Mouse (Mus musculus) limb, embryonic 10.5 days (tissue): Measurements from ENCODE around the gene Asic2. TPM values are rescaled to one million over a fixed set of nuclear protein-coding genes. Genes with fewer than 3 reads are reported as not detected.

Experiments used
- DNase-seq: peaks from one replicate; pipeline ENCODE4 v3.0.0-alpha.2; 2017; ENCODE audit warnings: low spot score
- H3K27ac ChIP-seq: fragments of 300-500 bp; sonication (generic); 2 replicates; pipeline ENCODE4 v1.5.1; 2016; ENCODE audit warnings: mild to moderate bottlenecking
- H3K27me3 ChIP-seq: fragments of 300-500 bp; sonication (generic); 2 replicates; pipeline ENCODE4 v1.6.1; 2016; ENCODE audit warnings: low read depth, mild to moderate bottlenecking; ENCODE audit not compliant: poor library complexity, severe bottlenecking
- H3K36me3 ChIP-seq: fragments of 300-500 bp; sonication (generic); 2 replicates; pipeline ENCODE4 v1.6.1; 2016; ENCODE audit warnings: mild to moderate bottlenecking, moderate library complexity
- H3K4me1 ChIP-seq: fragments of 300-500 bp; sonication (generic); 2 replicates; pipeline ENCODE4 v1.6.1; 2016
- H3K4me3 ChIP-seq: fragments of 300-500 bp; sonication (generic); 2 replicates; pipeline ENCODE4 v1.5.1; 2016; ENCODE audit warnings: mild to moderate bottlenecking, moderate library complexity
- H3K9me3 ChIP-seq: fragments of 300-500 bp; sonication (generic); replicated peaks from 2 replicates; pipeline ENCODE4 v1.6.1; 2016; ENCODE audit warnings: mild to moderate bottlenecking
- WGBS: fragments of 180-500 bp; shearing (Covaris S2); methylation state at CpG from one replicate; pipeline ENCODE4 v1.1.7; 2016; 5-methylcytosine and 5-hydroxymethylcytosine counted together
- polyA plus RNA-seq: library from polyadenylated mRNA; unstranded; fragments of >200 nt; fragmentation: Nextera tagmentation; extraction: Ambion mirVana; gene quantifications from 2 replicates; pipeline ENCODE4 v1.2.1, GENCODE M21; 2016

Gene Asic2
- polyA plus RNA-seq, 1 experiment from 2014 or later = 1.1 TPM

GRCm38 (mm10) chr11:81940988-81941387, 27.3 kb downstream of the Asic2 start:
- H3K36me3 ChIP-seq = no peaks in the 10 kb centered on the region
- 14% methylated on average over 1 of the region's 1 CpGs for WGBS
- H3K9me3 ChIP-seq = no peaks in the 10 kb centered on the region
- no peak overlapping the region for H3K4me3 ChIP-seq
- peak; percentile 34 for DNase-seq
- no peaks in the 10 kb centered on the region for H3K4me1 ChIP-seq
- H3K27ac ChIP-seq = no peak overlapping the region
- H3K27me3 ChIP-seq = no peaks in the 10 kb centered on the region

DNA sequence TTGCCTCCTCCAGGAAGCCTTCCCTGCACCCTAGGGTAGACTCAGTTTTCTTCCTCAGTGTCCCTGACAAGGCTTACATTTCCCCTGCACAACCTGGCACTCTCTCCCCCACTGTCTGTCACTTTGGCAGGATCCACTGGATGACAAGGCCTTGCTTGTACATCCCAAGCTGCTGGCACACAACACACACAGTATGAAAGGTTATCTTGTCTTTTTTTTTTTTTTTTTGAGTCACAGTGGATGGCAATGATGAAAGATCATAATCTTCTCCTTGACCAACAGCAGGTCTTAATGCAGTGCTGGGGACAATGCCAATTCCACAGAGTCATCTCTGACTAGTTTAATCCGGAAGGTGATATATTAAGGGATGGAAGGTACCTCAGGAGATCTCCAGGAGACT, 30.7 kb downstream of the Asic2 start:
- no peak for DNase-seq
- WGBS = 83% methylated on average over 1 of the region's 1 CpGs
- no peak overlapping the region for H3K4me3 ChIP-seq
- H3K27ac ChIP-seq = no peak overlapping the region
- no peaks in the 10 kb centered on the region for H3K4me1 ChIP-seq
- H3K36me3 ChIP-seq = no peaks in the 10 kb centered on the region
- no peaks in the 10 kb centered on the region for H3K27me3 ChIP-seq
- H3K9me3 ChIP-seq = no peaks in the 10 kb centered on the region

- Histone ChIP-seq H3K4me1 (no peaks in the 10 kb centered on the region), H3K27me3 (no peaks in the 10 kb centered on the region), H3K36me3 (no peaks in the 10 kb centered on the region), H3K27ac (no peak overlapping the region), H3K9me3 (no peaks in the 10 kb centered on the region), H3K4me3 (no peak overlapping the region)
- no peak for DNase-seq
These were observed 41.9 kb downstream of the Asic2 start for GRCm38 (mm10) chr11:81926393-81926792.

DNA sequence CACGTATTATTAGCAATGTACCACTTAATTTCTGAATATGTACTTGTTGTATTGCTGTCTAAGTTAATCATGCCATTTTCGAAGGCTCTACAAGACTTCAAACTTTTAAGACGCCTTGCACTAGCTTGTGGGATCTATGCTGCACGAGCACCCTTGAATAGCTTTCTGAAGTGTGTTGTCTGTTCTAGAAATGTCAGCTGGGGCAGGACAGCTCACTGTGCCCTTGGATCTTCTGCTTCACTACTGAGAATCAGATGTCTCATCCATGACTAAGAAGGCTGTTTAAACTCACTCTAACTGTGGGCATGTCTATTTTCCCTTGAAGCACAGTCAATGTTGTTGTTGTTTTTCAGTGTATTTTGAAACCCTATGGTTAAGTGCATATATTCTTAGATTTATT, 44.6 kb downstream of the Asic2 start:
- no peak overlapping the region for H3K27ac ChIP-seq
- no peaks in the 10 kb centered on the region for H3K4me1 ChIP-seq
- H3K27me3 ChIP-seq = no peaks in the 10 kb centered on the region
- H3K36me3 ChIP-seq = no peaks in the 10 kb centered on the region
- H3K4me3 ChIP-seq = no peak overlapping the region
- DNase-seq = no peak
- H3K9me3 ChIP-seq = no peaks in the 10 kb centered on the region
- 94% methylated on average over 4 of the region's 4 CpGs for WGBS

- Histone ChIP-seq H3K27ac (no peak overlapping the region), H3K4me1 (no peaks in the 10 kb centered on the region), H3K9me3 (no peaks in the 10 kb centered on the region), H3K4me3 (no peak overlapping the region), H3K36me3 (no peaks in the 10 kb centered on the region), H3K27me3 (no peaks in the 10 kb centered on the region)
- WGBS = 88% methylated on average over 2 of the region's 2 CpGs
- DNase-seq = no peak
These were observed 45.2 kb downstream of the Asic2 start for GRCm38 (mm10) chr11:81923096-81923495.

- Histone ChIP-seq H3K36me3 (no peaks in the 10 kb centered on the region), H3K9me3 (no peaks in the 10 kb centered on the region), H3K27ac (no peak overlapping the region), H3K4me1 (peaks cover 14% of the 10 kb centered on the region), H3K27me3 (no peaks in the 10 kb centered on the region), H3K4me3 (no peak overlapping the region)
- no peak for DNase-seq
- 55% methylated on average over 6 of the region's 6 CpGs for WGBS
These were observed 52.8 kb downstream of the Asic2 start for GRCm38 (mm10) chr11:81915501-81915900.

DNA sequence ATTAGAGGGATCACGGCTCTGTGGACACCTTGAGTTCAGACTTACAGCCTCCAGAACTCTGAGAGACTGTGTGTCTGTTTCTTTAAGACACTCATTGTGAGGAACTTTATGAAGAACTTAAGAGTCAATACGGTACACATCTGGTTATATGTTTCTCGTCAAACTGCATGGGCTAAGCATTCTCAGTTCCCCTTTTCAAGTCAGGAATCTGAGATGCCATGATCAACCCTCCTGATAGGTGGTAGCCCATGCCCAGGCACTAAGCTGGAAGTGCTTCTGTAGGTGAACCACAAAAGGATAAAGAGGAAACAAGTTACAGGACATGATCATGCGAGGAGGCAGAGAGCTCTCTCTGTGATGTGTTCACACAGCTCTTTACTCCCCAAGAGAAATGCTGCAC, 55.2 kb downstream of the Asic2 start:
- H3K4me1 ChIP-seq = peaks cover 14% of the 10 kb centered on the region
- no peaks in the 10 kb centered on the region for H3K9me3 ChIP-seq
- no peaks in the 10 kb centered on the region for H3K36me3 ChIP-seq
- no peak for DNase-seq
- no peak overlapping the region for H3K27ac ChIP-seq
- H3K4me3 ChIP-seq = no peak overlapping the region
- H3K27me3 ChIP-seq = no peaks in the 10 kb centered on the region
- 88% methylated on average over 4 of the region's 4 CpGs for WGBS

DNA sequence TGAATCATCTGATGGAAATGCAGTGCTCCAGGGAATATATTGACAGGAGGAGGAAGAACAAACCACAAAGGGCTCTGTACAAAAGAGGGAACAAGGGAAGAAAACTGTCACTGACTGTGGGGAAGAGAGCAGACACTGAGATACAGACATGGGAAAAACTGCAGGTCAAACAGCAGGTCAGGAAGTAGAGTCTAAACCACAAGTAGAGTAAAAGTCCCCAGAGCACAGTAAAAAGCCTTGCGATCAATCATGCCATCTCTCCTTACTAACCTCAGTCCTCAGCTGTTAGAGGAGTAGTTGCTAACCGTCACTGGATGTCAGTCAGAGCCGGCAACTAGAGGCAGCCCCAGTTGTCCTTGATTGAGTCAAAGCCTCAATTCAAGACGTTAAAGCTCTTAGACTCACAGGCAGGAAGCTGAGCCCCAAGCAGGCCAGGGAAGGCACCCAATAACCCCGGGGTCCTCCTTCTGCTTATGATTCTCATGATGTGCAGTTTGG, 58.8 kb downstream of the Asic2 start:
- no peaks in the 10 kb centered on the region for H3K36me3 ChIP-seq
- no peaks in the 10 kb centered on the region for H3K27me3 ChIP-seq
- DNase-seq = no peak
- no peaks in the 10 kb centered on the region for H3K9me3 ChIP-seq
- 68% methylated on average over 5 of the region's 5 CpGs for WGBS
- H3K4me3 ChIP-seq = no peak overlapping the region
- no peak overlapping the region for H3K27ac ChIP-seq
- peaks cover 4% of the 10 kb centered on the region; the same call in 1 of the 2 replicates for H3K4me1 ChIP-seq

DNA sequence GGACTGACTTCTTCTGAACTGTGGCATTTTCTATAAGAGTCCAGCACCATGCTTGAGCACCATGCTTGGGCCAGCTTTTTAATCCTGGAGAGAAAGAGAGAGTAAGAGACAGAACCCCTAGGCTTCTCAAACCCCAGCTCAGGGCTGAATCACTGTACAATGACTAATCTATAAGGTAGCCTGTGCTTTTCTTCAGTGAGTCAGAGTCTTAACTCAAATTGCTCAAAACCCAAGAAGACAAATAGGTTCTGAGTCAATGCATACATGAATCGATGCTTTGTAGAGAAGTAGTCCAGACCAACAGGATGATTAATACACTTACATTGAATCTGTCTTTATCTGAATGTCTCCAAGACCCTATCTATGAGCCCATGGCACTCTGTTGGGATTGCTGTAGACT, 59.5 kb downstream of the Asic2 start:
- Histone ChIP-seq H3K9me3 (no peaks in the 10 kb centered on the region), H3K27ac (no peak overlapping the region), H3K36me3 (no peaks in the 10 kb centered on the region), H3K4me1 (peaks cover 4% of the 10 kb centered on the region; the same call in 1 of the 2 replicates), H3K4me3 (no peak overlapping the region), H3K27me3 (no peaks in the 10 kb centered on the region)
- no peak for DNase-seq
- 96% methylated on average over 1 of the region's 1 CpGs for whole genome bisulfite sequencing

GRCm38 (mm10) chr11:81902318-81902717, 65.9 kb downstream of the Asic2 start:
- H3K27ac ChIP-seq = no peak overlapping the region
- 0 out of 2 replicates have a peak, but pooled peaks cover 5% of the 10 kb centered on the region for H3K27me3 ChIP-seq
- peaks cover 13% of the 10 kb centered on the region for H3K4me1 ChIP-seq
- H3K4me3 ChIP-seq = no peak overlapping the region
- DNase-seq = no peak
- H3K36me3 ChIP-seq = no peaks in the 10 kb centered on the region
- no peaks in the 10 kb centered on the region for H3K9me3 ChIP-seq

- H3K27ac ChIP-seq = no peak overlapping the region
These were observed 70.5 kb downstream of the Asic2 start for GRCm38 (mm10) chr11:81897547-81898354.

GRCm38 (mm10) chr11:81896511-81896910, 71.7 kb downstream of the Asic2 start:
- WGBS = 89% methylated on average over 6 of the region's 6 CpGs
- Histone ChIP-seq H3K4me1 (peaks cover 16% of the 10 kb centered on the region), H3K4me3 (no peak overlapping the region), H3K27me3 (0 out of 2 replicates have a peak, but pooled peaks cover 5% of the 10 kb centered on the region), H3K36me3 (no peaks in the 10 kb centered on the region), H3K27ac (no peak overlapping the region), H3K9me3 (no peaks in the 10 kb centered on the region)
- no peak for DNase-seq

More at GRCm38 (mm10) chr11:81897547-81898354, 70.5 kb downstream of the Asic2 start:
- WGBS = 9% methylated on average over 8 of the region's 8 CpGs
- no peak for DNase-seq
- peaks cover 16% of the 10 kb centered on the region for H3K4me1 ChIP-seq
- H3K4me3 ChIP-seq = no peak overlapping the region
- no peaks in the 10 kb centered on the region for H3K36me3 ChIP-seq
- 0 out of 2 replicates have a peak, but pooled peaks cover 5% of the 10 kb centered on the region for H3K27me3 ChIP-seq
- no peaks in the 10 kb centered on the region for H3K9me3 ChIP-seq

- WGBS = 58% methylated on average over 9 of the region's 9 CpGs
- Histone ChIP-seq H3K9me3 (no peaks in the 10 kb centered on the region), H3K4me3 (no peak overlapping the region), H3K36me3 (no peaks in the 10 kb centered on the region), H3K4me1 (no peaks in the 10 kb centered on the region), H3K27me3 (no peaks in the 10 kb centered on the region), H3K27ac (no peak overlapping the region)
- DNase-seq = no peak
These were observed 96.6 kb downstream of the Asic2 start for GRCm38 (mm10) chr11:81871506-81872213.
